Mouse (Mus musculus): ENCODE data around the gene A4galt. TPM values are rescaled to one million over a fixed set of nuclear protein-coding genes. Genes with fewer than 3 reads are reported as not detected.

A4galt gene
- total RNA-seq, 1 experiment from 2014 or later: not detected

- ATAC-seq (replicated peaks in 1 of 2; ENCODE audit: insufficient read depth in 1 of 2, low FRiP score in 2 of 2, low TSS enrichment in 1 of 2, low read depth in 1 of 2, poor library complexity in 2 of 2, severe bottlenecking in 2 of 2): no peak
Observed at GRCm38 (mm10) chr15:83241961-83242680, 9.5 kb downstream of the A4galt start.

DNA sequence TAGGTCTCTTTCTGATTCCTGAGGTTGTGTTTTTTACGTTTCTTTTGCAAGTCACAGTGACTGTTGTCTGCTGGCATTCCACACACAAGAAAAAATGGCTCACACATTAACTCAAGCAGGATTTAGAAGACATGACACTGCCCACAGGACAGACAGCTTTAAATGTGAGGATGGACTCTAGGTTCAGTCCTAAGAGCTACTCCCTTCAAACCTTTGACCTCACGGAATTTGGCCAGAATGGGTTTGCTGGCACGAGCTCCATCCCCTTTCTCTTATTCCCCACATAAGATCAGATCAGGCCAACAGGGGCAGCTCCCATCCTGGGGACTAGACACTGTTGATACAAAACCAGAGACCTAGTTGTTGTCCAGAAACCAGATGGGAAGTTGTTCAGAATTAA is 10.1 kb downstream of the A4galt start:
- no peak for ATAC-seq (replicated peaks in 1 of 2; ENCODE audit: insufficient read depth in 1 of 2, low FRiP score in 2 of 2, low TSS enrichment in 1 of 2, low read depth in 1 of 2, poor library complexity in 2 of 2, severe bottlenecking in 2 of 2)

DNA sequence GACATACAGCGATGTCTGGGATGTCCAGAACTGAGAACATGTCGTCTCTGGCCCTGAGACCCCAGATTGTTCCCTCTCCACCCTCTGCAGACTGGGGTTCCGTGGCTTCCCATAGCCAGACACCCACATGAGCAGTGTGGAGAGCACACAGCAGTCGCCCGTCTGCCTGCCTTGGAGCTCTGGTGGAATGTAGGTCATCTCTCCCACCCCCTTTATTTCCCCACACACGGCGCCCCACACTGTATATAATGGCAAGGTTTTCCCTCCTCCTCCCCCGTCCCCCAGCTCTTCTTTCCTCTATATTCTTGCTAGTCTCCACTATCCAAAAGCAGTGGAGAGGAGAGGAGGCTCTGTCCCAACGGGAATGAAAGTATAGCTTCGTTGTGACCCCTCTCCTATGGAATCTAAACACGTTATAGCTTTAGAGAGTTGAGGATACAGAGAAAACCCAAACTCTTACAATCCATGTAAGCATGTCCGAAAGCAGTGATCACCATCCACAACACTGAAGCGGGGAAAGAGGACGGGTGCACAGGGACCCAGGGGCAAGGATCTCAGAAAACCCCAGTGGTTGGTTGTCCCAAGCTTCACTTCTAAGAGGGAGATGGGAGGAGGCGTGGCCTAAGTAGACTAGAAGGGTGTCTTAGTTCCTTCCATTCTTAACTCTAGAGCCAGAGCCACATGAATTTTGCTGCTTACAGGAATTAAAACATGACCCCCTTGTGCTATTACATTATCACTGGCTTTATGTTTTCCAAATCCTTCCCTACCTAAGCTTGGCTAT is 13.9 kb downstream of the A4galt start:
- ATAC-seq (replicated peaks in 1 of 2; ENCODE audit: insufficient read depth in 1 of 2, low FRiP score in 2 of 2, low TSS enrichment in 1 of 2, low read depth in 1 of 2, poor library complexity in 2 of 2, severe bottlenecking in 2 of 2): no peak

- no peak for ATAC-seq (replicated peaks in 1 of 2; ENCODE audit: insufficient read depth in 1 of 2, low FRiP score in 2 of 2, low TSS enrichment in 1 of 2, low read depth in 1 of 2, poor library complexity in 2 of 2, severe bottlenecking in 2 of 2)
Observed at GRCm38 (mm10) chr15:83236824-83237223, 14.8 kb downstream of the A4galt start.

- no peak for ATAC-seq (replicated peaks in 1 of 2; ENCODE audit: insufficient read depth in 1 of 2, low FRiP score in 2 of 2, low TSS enrichment in 1 of 2, low read depth in 1 of 2, poor library complexity in 2 of 2, severe bottlenecking in 2 of 2)
Observed at GRCm38 (mm10) chr15:83233219-83233992, 18.2 kb downstream of the A4galt start.

GRCm38 (mm10) chr15:83227559-83227958 is 24.0 kb downstream of the A4galt start:
- no peak for ATAC-seq (replicated peaks in 1 of 2; ENCODE audit: insufficient read depth in 1 of 2, low FRiP score in 2 of 2, low TSS enrichment in 1 of 2, low read depth in 1 of 2, poor library complexity in 2 of 2, severe bottlenecking in 2 of 2)

DNA sequence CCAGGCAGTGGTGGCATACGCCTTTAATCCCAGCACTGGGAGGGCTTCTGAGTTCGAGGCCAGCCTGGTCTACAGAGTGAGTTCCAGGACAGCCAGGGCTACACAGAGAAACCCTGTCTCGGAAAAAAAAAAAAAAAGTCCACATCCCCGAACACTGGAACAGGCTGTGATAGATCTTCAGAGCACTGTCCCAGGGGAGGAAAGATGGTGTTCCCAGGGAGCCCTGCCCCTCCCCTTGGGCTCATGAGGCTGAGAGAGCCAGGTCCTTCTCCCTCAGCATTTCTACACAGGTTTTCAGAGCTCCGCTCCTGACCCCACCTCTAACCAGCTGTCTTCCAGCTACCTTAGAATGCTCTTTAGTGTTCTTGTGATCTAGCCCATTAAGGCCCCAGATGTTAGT is 24.7 kb downstream of the A4galt start:
- ATAC-seq (replicated peaks in 1 of 2; ENCODE audit: insufficient read depth in 1 of 2, low FRiP score in 2 of 2, low TSS enrichment in 1 of 2, low read depth in 1 of 2, poor library complexity in 2 of 2, severe bottlenecking in 2 of 2): no peak

DNA sequence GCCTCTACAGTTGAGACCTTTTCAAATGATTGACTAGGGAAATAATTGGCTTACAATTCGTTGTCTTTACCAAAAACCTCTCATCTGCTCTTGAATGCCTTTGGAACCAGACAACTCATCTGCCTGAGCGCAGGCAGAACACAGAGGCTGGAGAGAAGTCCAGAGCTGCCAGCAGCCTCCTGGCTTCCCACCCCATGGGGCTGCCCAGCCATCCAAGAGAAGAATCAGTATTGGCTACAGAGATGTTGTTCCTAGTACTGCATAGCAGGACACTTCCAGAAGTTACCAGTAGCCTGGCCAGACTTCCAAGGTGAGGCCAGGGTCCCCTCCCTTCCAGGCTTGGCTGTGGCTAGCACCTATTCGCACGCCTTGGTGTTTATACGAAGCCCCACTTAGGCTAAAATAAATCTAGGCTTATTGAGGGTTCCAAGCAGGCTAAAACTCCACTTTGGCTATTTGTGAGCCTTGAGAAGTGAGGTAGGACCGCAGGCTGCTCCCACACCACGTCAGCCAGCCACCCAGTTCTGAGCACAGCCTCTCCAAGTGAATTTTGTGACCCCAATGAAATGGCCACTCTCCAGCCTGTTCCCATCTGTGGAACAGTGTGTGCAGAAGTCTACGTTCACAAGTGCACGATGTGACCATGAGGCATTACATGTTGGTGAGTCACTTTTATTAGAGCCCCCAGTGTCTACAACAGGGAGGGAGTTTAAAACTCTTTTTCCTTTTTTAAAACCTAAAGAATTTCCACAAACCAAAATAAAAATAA is 25.3 kb downstream of the A4galt start:
- no peak for ATAC-seq (replicated peaks in 1 of 2; ENCODE audit: insufficient read depth in 1 of 2, low FRiP score in 2 of 2, low TSS enrichment in 1 of 2, low read depth in 1 of 2, poor library complexity in 2 of 2, severe bottlenecking in 2 of 2)

DNA sequence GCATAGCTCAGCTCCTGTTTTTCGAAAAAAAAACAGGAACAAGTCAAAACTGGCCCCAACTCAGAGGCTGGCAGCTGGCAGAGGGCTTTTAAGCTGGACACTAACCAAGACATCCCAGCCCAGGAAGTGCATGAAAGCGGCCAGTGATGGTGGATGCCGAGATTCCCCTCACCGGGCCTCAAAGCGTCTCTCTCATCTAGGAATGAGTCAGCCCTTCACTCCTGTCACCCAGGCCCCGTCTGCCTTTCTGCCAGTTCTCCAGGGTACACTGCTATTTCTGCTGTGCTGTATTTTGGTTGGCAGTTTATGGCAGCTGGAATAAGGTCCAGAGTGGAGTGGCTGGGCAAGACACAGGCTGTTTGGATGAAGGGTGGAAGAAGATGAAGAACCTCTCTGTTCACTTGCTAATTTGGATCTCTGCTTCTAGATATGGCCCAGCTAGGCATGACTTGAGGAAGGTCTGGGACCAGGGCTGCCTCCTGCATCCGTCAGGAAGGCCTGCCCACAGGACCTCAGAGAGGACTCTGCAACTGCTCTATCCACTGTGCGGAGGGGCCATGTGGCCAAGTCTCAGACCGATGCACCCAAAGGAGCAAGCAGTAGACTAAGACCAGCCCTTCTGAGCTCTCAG is 27.3 kb downstream of the A4galt start:
- peak; percentile 19 to 27; a peak in 1 of 4 replicates for ATAC-seq (replicated peaks in 1 of 2; ENCODE audit: insufficient read depth in 1 of 2, low FRiP score in 2 of 2, low TSS enrichment in 1 of 2, low read depth in 1 of 2, poor library complexity in 2 of 2, severe bottlenecking in 2 of 2)

- ATAC-seq (replicated peaks in 1 of 2; ENCODE audit: insufficient read depth in 1 of 2, low FRiP score in 2 of 2, low TSS enrichment in 1 of 2, low read depth in 1 of 2, poor library complexity in 2 of 2, severe bottlenecking in 2 of 2): peak in 1 of 2 experiments; percentile 41; a peak in 1 of 4 replicates
Observed at GRCm38 (mm10) chr15:83223208-83223962, 28.2 kb downstream of the A4galt start.

GRCm38 (mm10) chr15:83221721-83222120 is 29.9 kb downstream of the A4galt start:
- no peak; a peak in 1 of 4 replicates for ATAC-seq (replicated peaks in 1 of 2; ENCODE audit: insufficient read depth in 1 of 2, low FRiP score in 2 of 2, low TSS enrichment in 1 of 2, low read depth in 1 of 2, poor library complexity in 2 of 2, severe bottlenecking in 2 of 2)

GRCm38 (mm10) chr15:83220368-83221013 is 31.1 kb downstream of the A4galt start:
- ATAC-seq (replicated peaks in 1 of 2; ENCODE audit: insufficient read depth in 1 of 2, low FRiP score in 2 of 2, low TSS enrichment in 1 of 2, low read depth in 1 of 2, poor library complexity in 2 of 2, severe bottlenecking in 2 of 2): no peak

DNA sequence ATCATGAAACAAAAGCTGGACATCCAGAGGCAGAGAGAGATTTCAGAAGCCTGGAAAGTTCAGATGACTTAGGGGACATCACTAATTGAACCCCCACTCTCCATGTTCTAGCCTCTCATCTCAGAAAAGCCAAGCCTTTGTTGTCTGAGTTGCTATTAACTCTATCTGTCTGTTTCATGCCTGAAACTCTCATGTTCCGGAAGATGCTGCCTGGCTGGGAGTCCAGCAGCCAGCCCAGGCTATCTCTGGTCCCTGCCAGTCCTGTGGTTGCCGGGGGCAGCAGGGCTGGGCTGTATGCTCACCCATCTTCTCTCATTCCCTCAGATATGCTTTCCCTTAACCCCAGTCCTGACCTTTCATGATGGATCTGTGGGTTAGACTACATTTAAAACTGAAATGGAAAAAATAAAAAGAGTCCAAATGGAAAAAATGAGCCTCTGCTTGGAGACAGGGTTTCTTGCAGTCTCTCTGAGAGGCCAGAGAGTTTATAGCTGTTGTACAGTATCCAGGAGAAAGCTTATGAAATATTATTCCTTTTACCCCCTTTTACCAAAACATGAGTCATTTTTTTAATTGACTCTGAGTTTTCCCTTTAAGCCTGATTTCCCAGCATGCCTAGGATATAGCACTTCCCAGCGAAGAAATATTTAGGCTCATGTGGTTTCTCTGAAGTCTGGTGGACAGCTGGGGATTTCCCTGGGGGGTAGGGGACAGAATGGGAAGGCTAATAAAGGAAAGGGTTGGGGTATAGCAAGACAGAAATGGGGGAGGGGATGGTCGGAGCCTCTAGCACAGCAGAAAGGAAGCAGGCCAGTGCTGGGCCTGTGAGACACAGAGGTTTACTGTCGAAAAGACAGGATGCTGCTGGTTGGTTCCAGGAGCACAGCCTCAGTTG is 36.0 kb downstream of the A4galt start:
- no peak for ATAC-seq (replicated peaks in 1 of 2; ENCODE audit: insufficient read depth in 1 of 2, low FRiP score in 2 of 2, low TSS enrichment in 1 of 2, low read depth in 1 of 2, poor library complexity in 2 of 2, severe bottlenecking in 2 of 2)

GRCm38 (mm10) chr15:83210229-83210628 is 41.3 kb downstream of the A4galt start:
- ATAC-seq (replicated peaks in 1 of 2; ENCODE audit: insufficient read depth in 1 of 2, low FRiP score in 2 of 2, low TSS enrichment in 1 of 2, low read depth in 1 of 2, poor library complexity in 2 of 2, severe bottlenecking in 2 of 2): peak; percentile 65 to 68

GRCm38 (mm10) chr15:83209719-83210118 is 41.9 kb downstream of the A4galt start:
- no peak for ATAC-seq (replicated peaks in 1 of 2; ENCODE audit: insufficient read depth in 1 of 2, low FRiP score in 2 of 2, low TSS enrichment in 1 of 2, low read depth in 1 of 2, poor library complexity in 2 of 2, severe bottlenecking in 2 of 2)
